Mouse (Mus musculus) large intestine, adult 2 months (tissue): ENCODE results near the gene Casp7. TPM values are rescaled to one million over a fixed set of nuclear protein-coding genes. Genes with fewer than 3 reads are reported as not detected.

Experiments
- DNase-seq: peaks from one replicate; pipeline ENCODE4 v3.0.0-alpha.2; 2012; ENCODE audit warnings: low read depth, low spot score
- WGBS: fragments of 180-500 bp; shearing (Covaris S2); methylation state at CpG from one replicate; pipeline ENCODE4 v1.1.7; 2018; 5-methylcytosine and 5-hydroxymethylcytosine counted together
- polyA plus RNA-seq: library from polyadenylated mRNA; depleted of rRNA; stranded (reverse); fragments of >200 nt; gene quantifications from 2 replicates; pipeline ENCODE4 v1.2.3, GENCODE M21; 2012

Gene Casp7
- polyA plus RNA-seq, 1 experiment = 126 TPM

GRCm38 (mm10) chr19:56455369-56455768 lies 58.4 kb downstream of the Casp7 start:
- DNase-seq = no peak
- 44% methylated on average over 2 of the region's 2 CpGs for WGBS

GRCm38 (mm10) chr19:56457569-56457968 lies 60.6 kb downstream of the Casp7 start:
- no peak for DNase-seq
- 80% methylated on average over 4 of the region's 4 CpGs for WGBS

DNA sequence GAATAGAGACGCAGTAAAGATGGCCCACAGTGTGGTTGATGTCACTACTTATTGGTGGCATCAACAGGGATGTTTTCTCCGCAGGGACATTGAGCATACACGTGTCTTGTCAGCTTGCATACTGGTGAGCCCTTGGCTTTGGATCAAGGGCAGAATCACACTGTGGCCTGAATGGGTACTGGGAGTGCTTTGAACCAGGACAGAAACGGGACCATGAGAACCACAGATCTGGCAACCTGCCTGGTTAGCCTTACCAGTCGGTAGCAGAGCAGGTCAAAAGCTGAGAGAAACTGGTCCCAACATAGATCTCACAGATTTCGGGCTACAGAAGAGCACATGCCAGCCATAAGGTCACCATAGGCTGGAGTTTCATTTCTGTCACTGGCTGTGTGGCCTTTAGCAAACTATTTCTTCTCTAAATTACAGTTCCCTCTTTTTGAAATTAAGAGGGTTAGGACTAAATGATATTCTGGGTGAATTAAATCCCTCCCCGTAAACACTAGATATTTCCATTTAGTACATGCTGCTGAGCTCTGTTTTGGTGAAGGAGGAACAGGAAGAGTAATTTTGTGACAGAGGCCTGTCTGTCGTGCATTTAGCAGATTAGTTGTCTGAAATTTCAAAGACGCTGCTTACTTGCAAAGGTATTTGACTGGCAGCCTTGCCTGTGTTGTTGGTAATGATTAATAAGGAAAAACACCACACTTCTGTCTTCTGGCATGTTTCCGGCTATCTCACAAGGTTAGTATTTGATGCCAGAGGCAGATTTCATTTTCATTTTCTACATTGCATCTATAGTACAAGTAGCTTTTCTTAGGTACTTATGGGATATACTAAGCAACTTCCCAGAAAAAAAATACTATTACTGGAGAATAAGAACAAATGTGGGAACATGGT lies 62.5 kb downstream of the Casp7 start:
- 66% methylated on average over 10 of the region's 10 CpGs for WGBS
- no peak for DNase-seq

- 49% methylated on average over 2 of the region's 2 CpGs for WGBS
- DNase-seq = no peak
Measured at GRCm38 (mm10) chr19:56460241-56460640, 63.3 kb downstream of the Casp7 start.

DNA sequence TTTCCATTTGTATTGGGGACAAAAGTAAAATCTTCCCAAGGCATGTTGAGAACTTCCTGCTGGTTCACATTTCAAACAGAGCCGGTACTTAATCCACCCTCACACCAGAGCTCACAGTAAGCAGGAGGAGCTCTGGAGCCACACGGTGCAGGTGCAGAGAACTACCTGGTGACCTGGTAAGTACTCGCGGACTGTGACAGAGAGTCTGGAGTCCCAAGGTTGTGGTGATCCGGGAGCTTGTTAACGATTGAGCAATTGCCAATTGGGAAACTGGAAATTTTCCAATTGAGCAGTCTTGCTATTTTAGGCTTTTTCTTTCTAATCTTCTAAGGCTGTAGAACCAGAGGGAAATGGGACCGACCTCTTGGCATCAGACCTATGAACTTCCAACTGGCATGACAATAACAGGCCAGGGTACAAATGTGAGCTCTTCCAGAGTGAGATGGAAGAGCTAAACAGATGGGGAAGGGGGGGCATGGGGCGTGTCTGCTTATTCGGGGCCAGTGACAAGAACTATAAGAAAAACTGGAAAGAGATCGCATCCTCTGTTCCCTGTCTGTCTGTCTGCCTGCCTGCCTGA lies 64.7 kb downstream of the Casp7 start, which contains the start of gene Plekhs1:
Plekhs1 (plus strand) TSS at position 119 of the 580 bp plus-strand sequence.
- WGBS = 28% methylated on average over 10 of the region's 10 CpGs
- no peak for DNase-seq

DNA sequence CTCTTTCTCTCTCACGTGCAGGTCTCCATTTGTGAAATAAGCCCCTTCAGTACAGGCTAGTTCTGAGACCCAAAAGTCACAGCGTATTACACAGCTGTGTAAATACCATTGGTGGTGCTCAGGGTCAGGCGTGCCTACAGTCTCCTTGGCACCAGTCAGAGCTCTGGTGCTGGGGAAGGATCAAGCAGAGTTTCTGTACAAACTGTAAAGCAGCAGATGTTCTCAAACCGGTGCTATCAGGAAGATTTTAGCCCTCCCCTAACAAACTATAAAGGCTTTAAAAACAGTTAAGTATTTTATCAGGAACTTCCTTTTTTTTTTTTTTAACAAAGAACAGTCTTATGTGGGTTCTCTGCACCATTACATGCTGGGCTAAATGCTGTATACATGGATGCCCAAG lies 65.9 kb downstream of the Casp7 start:
- no peak for DNase-seq
- 27% methylated on average over 4 of the region's 4 CpGs for WGBS

GRCm38 (mm10) chr19:56466486-56466885 lies 69.6 kb downstream of the Casp7 start:
- DNase-seq = no peak
- 89% methylated on average over 8 of the region's 8 CpGs for WGBS

GRCm38 (mm10) chr19:56470286-56471020 lies 73.5 kb downstream of the Casp7 start:
- no peak for DNase-seq
- 80% methylated on average over 14 of the region's 14 CpGs for WGBS

DNA sequence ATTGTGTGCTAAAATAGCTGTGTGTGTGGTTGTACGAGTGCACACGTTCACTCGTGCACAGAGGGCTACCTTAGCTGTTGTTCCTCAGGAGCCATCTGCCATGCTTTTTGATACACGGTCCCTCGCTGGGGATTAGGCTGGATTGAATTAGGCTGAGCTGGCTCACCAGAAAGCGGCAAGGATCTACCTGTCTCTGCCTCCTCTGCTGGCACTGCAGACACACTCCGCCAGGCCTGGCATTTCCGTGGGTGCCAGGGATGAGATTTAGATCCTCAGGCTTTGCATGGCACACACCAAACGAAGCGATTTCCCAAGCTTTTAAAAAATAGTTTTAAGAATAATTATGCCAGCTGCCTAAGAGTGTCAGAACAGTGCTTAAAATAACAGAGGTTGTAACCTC lies 75.0 kb downstream of the Casp7 start:
- DNase-seq = no peak
- WGBS = 57% methylated on average over 10 of the region's 10 CpGs

- no peak for DNase-seq
- WGBS = 59% methylated on average over 19 of the region's 19 CpGs
Measured at GRCm38 (mm10) chr19:56474869-56475550, 78.1 kb downstream of the Casp7 start.

DNA sequence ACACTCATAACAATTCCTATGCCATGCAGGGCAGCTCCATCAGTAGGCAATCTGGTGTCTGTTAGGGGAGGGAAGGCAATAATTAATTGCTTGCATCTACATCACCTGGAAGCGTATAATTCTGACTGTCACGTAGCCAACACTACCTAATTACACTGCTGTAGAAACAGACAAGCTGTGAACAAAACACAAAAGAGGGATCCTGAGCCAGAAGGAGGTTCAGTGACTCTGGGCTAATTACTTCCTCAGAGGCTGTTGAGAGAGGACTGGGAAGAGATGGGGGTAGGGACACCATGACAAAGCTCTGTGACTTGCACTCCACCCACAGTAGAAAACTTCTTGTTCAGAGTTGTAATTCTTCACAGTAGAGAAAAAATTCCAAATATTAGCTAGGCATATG lies 79.6 kb downstream of the Casp7 start:
- 37% methylated on average over 2 of the region's 2 CpGs for WGBS
- DNase-seq = no peak

- DNase-seq = no peak
Measured at GRCm38 (mm10) chr19:56477253-56477652, 80.3 kb downstream of the Casp7 start.

DNA sequence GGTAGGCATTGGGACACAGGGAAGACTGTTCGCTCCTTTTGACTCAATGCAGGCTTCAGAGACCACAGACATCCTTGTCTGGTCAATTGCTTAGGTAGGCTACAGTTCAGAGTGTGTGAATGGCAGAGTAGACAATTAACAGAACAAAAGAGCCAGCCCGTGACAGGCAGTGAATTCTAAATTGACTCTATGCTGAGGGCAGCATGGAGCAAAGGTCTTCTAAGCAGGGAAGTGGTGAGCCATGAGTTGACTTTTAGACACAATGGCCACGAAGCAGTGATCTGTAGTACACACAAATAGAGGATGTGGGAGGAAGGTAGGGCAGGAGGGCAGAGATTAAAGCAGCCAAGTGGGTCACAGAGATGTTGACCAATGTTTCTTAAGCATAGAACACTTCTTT lies 80.9 kb downstream of the Casp7 start:
- WGBS = 49% methylated on average over 3 of the region's 3 CpGs
- DNase-seq = no peak

More at GRCm38 (mm10) chr19:56477253-56477652, 80.3 kb downstream of the Casp7 start:
- 28% methylated on average over 5 of the region's 5 CpGs for WGBS

GRCm38 (mm10) chr19:56484630-56485375 lies 87.9 kb downstream of the Casp7 start:
- WGBS = 71% methylated on average over 13 of the region's 13 CpGs
- DNase-seq = no peak

- no peak for DNase-seq
- WGBS = 54% methylated on average over 13 of the region's 13 CpGs
Measured at GRCm38 (mm10) chr19:56485376-56486271, 88.7 kb downstream of the Casp7 start.

DNA sequence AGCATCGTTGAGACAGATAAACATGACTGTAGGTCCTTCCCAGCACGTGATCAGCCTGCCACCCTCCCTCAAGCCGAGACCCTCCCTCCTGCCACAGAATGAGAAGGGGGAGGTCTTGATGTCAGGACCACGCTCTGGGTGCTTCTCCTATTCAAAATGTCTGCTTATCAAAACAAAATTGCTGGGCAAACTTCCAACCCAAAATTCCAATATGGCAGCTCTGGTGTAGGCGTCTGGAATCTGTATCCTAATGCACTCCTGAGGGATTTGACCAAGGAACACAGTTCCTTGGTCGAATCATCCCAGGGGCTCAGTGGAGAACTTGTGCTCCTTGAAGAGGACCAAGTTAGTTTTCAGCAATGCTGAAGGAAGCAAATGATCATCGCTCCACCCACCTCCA lies 90.0 kb downstream of the Casp7 start:
- DNase-seq = no peak
- WGBS = 86% methylated on average over 7 of the region's 7 CpGs

DNA sequence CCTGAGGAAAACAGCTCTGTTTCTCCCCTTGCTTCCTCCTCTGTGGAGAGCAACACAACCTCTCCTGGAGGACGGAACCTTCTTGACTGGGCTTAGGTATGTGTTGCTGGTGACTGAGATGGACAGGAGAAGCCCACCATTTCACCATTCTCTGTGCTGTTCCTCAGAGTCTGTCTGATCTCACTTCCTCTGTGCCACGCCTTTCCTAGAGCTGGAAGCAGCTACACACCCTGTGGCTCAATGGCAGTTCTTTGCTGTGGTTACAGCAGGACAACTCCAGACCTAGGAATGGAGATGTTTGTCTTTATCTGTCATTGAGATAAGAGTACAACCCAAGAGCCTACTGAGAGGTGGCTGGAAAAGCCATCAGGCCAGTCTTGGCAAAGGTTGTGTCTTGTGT lies 90.4 kb downstream of the Casp7 start:
- WGBS = 91% methylated on average over 2 of the region's 2 CpGs
- DNase-seq = no peak

- 82% methylated on average over 6 of the region's 6 CpGs for WGBS
- DNase-seq = no peak
Measured at GRCm38 (mm10) chr19:56489601-56490000, 92.7 kb downstream of the Casp7 start.
